Mouse (Mus musculus) spleen, adult 2 months (tissue): Measurements from ENCODE around the gene Ddx24.

Experiments used
- CTCF ChIP-seq: fragments of 200-500 bp; IDR thresholded peaks from 2 replicates; pipeline ENCODE4 v1.5.1; 2011; ENCODE audit warnings: mild to moderate bottlenecking, inconsistent platforms; ENCODE audit not compliant: insufficient read depth, insufficient read length, insufficient replicate concordance; ENCODE audit errors: extremely low read depth
- POLR2A ChIP-seq: fragments of 200-500 bp; IDR thresholded peaks from 2 replicates; pipeline ENCODE4 v1.6.1; 2011; ENCODE audit warnings: low read depth, low read length, inconsistent platforms

- TF ChIP-seq POLR2A: no peak
- TF ChIP-seq CTCF: no peak
Measured at GRCm38 (mm10) chr12:103453361-103453760, 27.7 kb upstream of the Ddx24 start.
